Mouse (Mus musculus): ENCODE results near the gene Cycs. TPM values are rescaled to one million over a fixed set of nuclear protein-coding genes. Genes with fewer than 3 reads are reported as not detected.

Gene Cycs
- 65.2 and 66.8 TPM in 2 replicates for polyA plus RNA-seq (2015; fragmentation: Nextera tagmentation; extraction: Ambion mirVana)

GRCm38 (mm10) chr6:50566141-50566996 lies at the start of gene Cycs:
Gene Cycs (minus strand): TSS chr6:50566538.
- H3K4me3 ChIP-seq (replicated peaks; ENCODE audit: low read length): peak within 1 kb of the TSS; percentile 81
- H3K27ac ChIP-seq (ENCODE audit: low read length): peak within 1 kb of the TSS; percentile 80
- no peaks in the 10 kb centered on the region for H3K27me3 ChIP-seq (replicated peaks; ENCODE audit: control insufficient read depth, insufficient read depth, low read length)
- peak within 1 kb of the TSS; percentile 60 for H3K4me2 ChIP-seq (ENCODE audit: low read length)
- H3K4me1 ChIP-seq (replicated peaks; ENCODE audit: control insufficient read depth, insufficient read depth, low read length): peaks cover 12% of the 10 kb centered on the region
- H3K9me3 ChIP-seq (ENCODE audit: control insufficient read depth, low read length): no peaks in the 10 kb centered on the region
- peak; percentile 99 for ATAC-seq
- WGBS: under 1% methylated on average over 78 of the region's 78 CpGs
- H3K9ac ChIP-seq (replicated peaks; ENCODE audit: low read depth, low read length): peak within 1 kb of the TSS; percentile 92
- H3K36me3 ChIP-seq (ENCODE audit: control insufficient read depth, insufficient read depth): peaks cover 6% of the 10 kb centered on the region; the same call in 1 of the 2 replicates

GRCm38 (mm10) chr6:50601620-50602019 lies 35.3 kb upstream of the Cycs start:
- H3K9ac ChIP-seq (replicated peaks; ENCODE audit: low read depth, low read length): no peak overlapping the region
- no peak overlapping the region for H3K27ac ChIP-seq (ENCODE audit: low read length)
- WGBS: 39% methylated on average over 4 of the region's 4 CpGs
- peaks cover 3% of the 10 kb centered on the region for H3K4me1 ChIP-seq (replicated peaks; ENCODE audit: control insufficient read depth, insufficient read depth, low read length)
- no peak overlapping the region for H3K4me3 ChIP-seq (replicated peaks; ENCODE audit: low read length)
- H3K9me3 ChIP-seq (ENCODE audit: control insufficient read depth, low read length): no peaks in the 10 kb centered on the region
- ATAC-seq: no peak
- no peaks in the 10 kb centered on the region for H3K36me3 ChIP-seq (ENCODE audit: control insufficient read depth, insufficient read depth)
- H3K27me3 ChIP-seq (replicated peaks; ENCODE audit: control insufficient read depth, insufficient read depth, low read length): no peaks in the 10 kb centered on the region
- no peak overlapping the region for H3K4me2 ChIP-seq (ENCODE audit: low read length)

GRCm38 (mm10) chr6:50598560-50598959 lies 32.2 kb upstream of the Cycs start:
- no peak for ATAC-seq
- Histone ChIP-seq H3K36me3 (ENCODE audit: control insufficient read depth, insufficient read depth) (no peaks in the 10 kb centered on the region), H3K27me3 (replicated peaks; ENCODE audit: control insufficient read depth, insufficient read depth, low read length) (no peaks in the 10 kb centered on the region), H3K4me1 (replicated peaks; ENCODE audit: control insufficient read depth, insufficient read depth, low read length) (peaks cover 9% of the 10 kb centered on the region), H3K27ac (ENCODE audit: low read length) (no peak overlapping the region), H3K9me3 (ENCODE audit: control insufficient read depth, low read length) (no peaks in the 10 kb centered on the region), H3K4me3 (replicated peaks; ENCODE audit: low read length) (no peak overlapping the region), H3K4me2 (ENCODE audit: low read length) (no peak overlapping the region), H3K9ac (replicated peaks; ENCODE audit: low read depth, low read length) (no peak overlapping the region)
- 35% methylated on average over 5 of the region's 5 CpGs for WGBS

- Histone ChIP-seq H3K36me3 (ENCODE audit: control insufficient read depth, insufficient read depth) (no peaks in the 10 kb centered on the region), H3K4me2 (ENCODE audit: low read length) (peak within 1 kb of the TSS; percentile 99), H3K4me3 (replicated peaks; ENCODE audit: low read length) (peak within 1 kb of the TSS; percentile 63), H3K27me3 (replicated peaks; ENCODE audit: control insufficient read depth, insufficient read depth, low read length) (no peaks in the 10 kb centered on the region), H3K27ac (ENCODE audit: low read length) (no peak within 1 kb of the TSS; the same call in 1 of the 2 replicates), H3K9me3 (ENCODE audit: control insufficient read depth, low read length) (no peaks in the 10 kb centered on the region), H3K9ac (replicated peaks; ENCODE audit: low read depth, low read length) (peak within 1 kb of the TSS; percentile 67), H3K4me1 (replicated peaks; ENCODE audit: control insufficient read depth, insufficient read depth, low read length) (peaks cover 9% of the 10 kb centered on the region)
- ATAC-seq: peak; percentile 94
- 1% methylated on average over 56 of the region's 62 CpGs for WGBS
These were observed 30.2 kb upstream of the Cycs start, which contains the start of gene 4921507P07Rik for GRCm38 (mm10) chr6:50596301-50597211. Gene 4921507P07Rik (minus strand): TSS chr6:50596632.

- WGBS: 76% methylated on average over 2 of the region's 2 CpGs
- Histone ChIP-seq H3K9me3 (ENCODE audit: control insufficient read depth, low read length) (no peaks in the 10 kb centered on the region), H3K27ac (ENCODE audit: low read length) (no peak overlapping the region), H3K36me3 (ENCODE audit: control insufficient read depth, insufficient read depth) (no peaks in the 10 kb centered on the region), H3K9ac (replicated peaks; ENCODE audit: low read depth, low read length) (no peak overlapping the region), H3K27me3 (replicated peaks; ENCODE audit: control insufficient read depth, insufficient read depth, low read length) (no peaks in the 10 kb centered on the region), H3K4me2 (ENCODE audit: low read length) (no peak overlapping the region), H3K4me3 (replicated peaks; ENCODE audit: low read length) (no peak overlapping the region), H3K4me1 (replicated peaks; ENCODE audit: control insufficient read depth, insufficient read depth, low read length) (peaks cover 9% of the 10 kb centered on the region)
- no peak for ATAC-seq
These were observed 28.0 kb upstream of the Cycs start for GRCm38 (mm10) chr6:50594372-50594771.

- ATAC-seq: no peak
- Histone ChIP-seq H3K27me3 (replicated peaks; ENCODE audit: control insufficient read depth, insufficient read depth, low read length) (no peaks in the 10 kb centered on the region), H3K4me2 (ENCODE audit: low read length) (no peak overlapping the region), H3K4me3 (replicated peaks; ENCODE audit: low read length) (no peak overlapping the region), H3K27ac (ENCODE audit: low read length) (no peak overlapping the region), H3K36me3 (ENCODE audit: control insufficient read depth, insufficient read depth) (no peaks in the 10 kb centered on the region), H3K4me1 (replicated peaks; ENCODE audit: control insufficient read depth, insufficient read depth, low read length) (peaks cover 5% of the 10 kb centered on the region), H3K9ac (replicated peaks; ENCODE audit: low read depth, low read length) (no peak overlapping the region), H3K9me3 (ENCODE audit: control insufficient read depth, low read length) (no peaks in the 10 kb centered on the region)
- 73% methylated on average over 10 of the region's 10 CpGs for WGBS
These were observed 27.1 kb upstream of the Cycs start for GRCm38 (mm10) chr6:50593334-50593845.

GRCm38 (mm10) chr6:50590234-50590633 lies 23.9 kb upstream of the Cycs start:
- no peaks in the 10 kb centered on the region for H3K36me3 ChIP-seq (ENCODE audit: control insufficient read depth, insufficient read depth)
- no peak overlapping the region for H3K9ac ChIP-seq (replicated peaks; ENCODE audit: low read depth, low read length)
- no peaks in the 10 kb centered on the region for H3K27me3 ChIP-seq (replicated peaks; ENCODE audit: control insufficient read depth, insufficient read depth, low read length)
- ATAC-seq: no peak
- H3K4me3 ChIP-seq (replicated peaks; ENCODE audit: low read length): no peak overlapping the region
- H3K9me3 ChIP-seq (ENCODE audit: control insufficient read depth, low read length): no peaks in the 10 kb centered on the region
- WGBS: 89% methylated on average over 3 of the region's 3 CpGs
- H3K4me1 ChIP-seq (replicated peaks; ENCODE audit: control insufficient read depth, insufficient read depth, low read length): no peaks in the 10 kb centered on the region
- H3K4me2 ChIP-seq (ENCODE audit: low read length): no peak overlapping the region
- no peak overlapping the region for H3K27ac ChIP-seq (ENCODE audit: low read length)

- H3K4me3 ChIP-seq (replicated peaks; ENCODE audit: low read length): no peak overlapping the region
- no peaks in the 10 kb centered on the region for H3K36me3 ChIP-seq (ENCODE audit: control insufficient read depth, insufficient read depth)
- no peaks in the 10 kb centered on the region for H3K4me1 ChIP-seq (replicated peaks; ENCODE audit: control insufficient read depth, insufficient read depth, low read length)
- no peak for ATAC-seq
- H3K27ac ChIP-seq (ENCODE audit: low read length): no peak overlapping the region
- no peaks in the 10 kb centered on the region for H3K27me3 ChIP-seq (replicated peaks; ENCODE audit: control insufficient read depth, insufficient read depth, low read length)
- H3K9me3 ChIP-seq (ENCODE audit: control insufficient read depth, low read length): no peaks in the 10 kb centered on the region
- H3K4me2 ChIP-seq (ENCODE audit: low read length): no peak overlapping the region
- 84% methylated on average over 1 of the region's 1 CpGs for WGBS
- H3K9ac ChIP-seq (replicated peaks; ENCODE audit: low read depth, low read length): no peak overlapping the region
These were observed 21.9 kb upstream of the Cycs start for GRCm38 (mm10) chr6:50588251-50588650.

GRCm38 (mm10) chr6:50587412-50587811 lies 21.1 kb upstream of the Cycs start:
- Histone ChIP-seq H3K36me3 (ENCODE audit: control insufficient read depth, insufficient read depth) (no peaks in the 10 kb centered on the region), H3K4me2 (ENCODE audit: low read length) (no peak overlapping the region), H3K27me3 (replicated peaks; ENCODE audit: control insufficient read depth, insufficient read depth, low read length) (no peaks in the 10 kb centered on the region), H3K27ac (ENCODE audit: low read length) (no peak overlapping the region), H3K4me1 (replicated peaks; ENCODE audit: control insufficient read depth, insufficient read depth, low read length) (no peaks in the 10 kb centered on the region), H3K4me3 (replicated peaks; ENCODE audit: low read length) (no peak overlapping the region), H3K9ac (replicated peaks; ENCODE audit: low read depth, low read length) (no peak overlapping the region), H3K9me3 (ENCODE audit: control insufficient read depth, low read length) (no peaks in the 10 kb centered on the region)
- ATAC-seq: no peak
- WGBS: 79% methylated on average over 2 of the region's 2 CpGs
